Mouse (Mus musculus) neural tube, embryonic 11.5 days (tissue): ENCODE data around the gene Ptpn21. TPM values are rescaled to one million over a fixed set of nuclear protein-coding genes. Genes with fewer than 3 reads are reported as not detected.

ENCODE experiments used
- ATAC-seq: fragments of 200-750 bp; cut with Nextera tagmentation; 2 replicates; pipeline ENCODE4 v1.8.0; 2017; ENCODE audit warnings: moderate number of reproducible peaks, mild to moderate bottlenecking, moderate TSS enrichment, moderate library complexity; ENCODE audit not compliant: insufficient read depth, low FRiP score, low TSS enrichment
- DNase-seq: peaks from one replicate; pipeline ENCODE4 v3.0.0-alpha.2; 2015; ENCODE audit warnings: low spot score
- H3K27ac ChIP-seq: fragments of 300-500 bp; sonication (generic); 2 replicates; pipeline ENCODE4 v1.5.1; 2014; ENCODE audit warnings: low read depth, mild to moderate bottlenecking, low read length
- H3K27me3 ChIP-seq: fragments of 300-500 bp; sonication (generic); 2 replicates; pipeline ENCODE4 v1.6.1; 2014; ENCODE audit warnings: mild to moderate bottlenecking, low read length, mixed read lengths; ENCODE audit not compliant: control insufficient read depth, insufficient read depth
- H3K36me3 ChIP-seq: fragments of 300-500 bp; sonication (generic); 2 replicates; pipeline ENCODE4 v1.6.1; 2014; ENCODE audit warnings: mild to moderate bottlenecking, low read length, moderate library complexity, mixed read lengths; ENCODE audit not compliant: control insufficient read depth, insufficient read depth
- H3K4me1 ChIP-seq: fragments of 300-500 bp; sonication (generic); 2 replicates; pipeline ENCODE4 v1.6.1; 2014; ENCODE audit warnings: low read length, mixed read lengths; ENCODE audit not compliant: control insufficient read depth, insufficient read depth
- H3K4me2 ChIP-seq: fragments of 300-500 bp; sonication (generic); 2 replicates; pipeline ENCODE4 v1.6.1; 2014; ENCODE audit warnings: low read depth, mild to moderate bottlenecking, moderate library complexity
- H3K4me3 ChIP-seq: fragments of 300-500 bp; sonication (generic); 2 replicates; pipeline ENCODE4 v1.5.1; 2014; ENCODE audit warnings: low read depth, low read length
- H3K9ac ChIP-seq: fragments of 300-500 bp; sonication (generic); 2 replicates; pipeline ENCODE4 v1.6.1; 2014; ENCODE audit warnings: mild to moderate bottlenecking, low read length
- H3K9me3 ChIP-seq: fragments of 300-500 bp; sonication (generic); 2 replicates; pipeline ENCODE4 v1.6.1; 2016; ENCODE audit warnings: low read length; ENCODE audit not compliant: control insufficient read depth
- WGBS: fragments of 180-500 bp; shearing (Covaris S2); extraction: QIAGEN DNeasy Blood & Tissue Kit; methylation state at CpG from one replicate; pipeline ENCODE4 v1.1.7; 2014; 5-methylcytosine and 5-hydroxymethylcytosine counted together
- polyA plus RNA-seq: library from polyadenylated mRNA; unstranded; fragments of >200 nt; fragmentation: Nextera tagmentation; extraction: Ambion mirVana; gene quantifications from 2 replicates; pipeline ENCODE4 v1.2.1, GENCODE M21; 2014

Ptpn21 gene
- 6.6 and 6.8 TPM in 2 replicates for polyA plus RNA-seq

DNA sequence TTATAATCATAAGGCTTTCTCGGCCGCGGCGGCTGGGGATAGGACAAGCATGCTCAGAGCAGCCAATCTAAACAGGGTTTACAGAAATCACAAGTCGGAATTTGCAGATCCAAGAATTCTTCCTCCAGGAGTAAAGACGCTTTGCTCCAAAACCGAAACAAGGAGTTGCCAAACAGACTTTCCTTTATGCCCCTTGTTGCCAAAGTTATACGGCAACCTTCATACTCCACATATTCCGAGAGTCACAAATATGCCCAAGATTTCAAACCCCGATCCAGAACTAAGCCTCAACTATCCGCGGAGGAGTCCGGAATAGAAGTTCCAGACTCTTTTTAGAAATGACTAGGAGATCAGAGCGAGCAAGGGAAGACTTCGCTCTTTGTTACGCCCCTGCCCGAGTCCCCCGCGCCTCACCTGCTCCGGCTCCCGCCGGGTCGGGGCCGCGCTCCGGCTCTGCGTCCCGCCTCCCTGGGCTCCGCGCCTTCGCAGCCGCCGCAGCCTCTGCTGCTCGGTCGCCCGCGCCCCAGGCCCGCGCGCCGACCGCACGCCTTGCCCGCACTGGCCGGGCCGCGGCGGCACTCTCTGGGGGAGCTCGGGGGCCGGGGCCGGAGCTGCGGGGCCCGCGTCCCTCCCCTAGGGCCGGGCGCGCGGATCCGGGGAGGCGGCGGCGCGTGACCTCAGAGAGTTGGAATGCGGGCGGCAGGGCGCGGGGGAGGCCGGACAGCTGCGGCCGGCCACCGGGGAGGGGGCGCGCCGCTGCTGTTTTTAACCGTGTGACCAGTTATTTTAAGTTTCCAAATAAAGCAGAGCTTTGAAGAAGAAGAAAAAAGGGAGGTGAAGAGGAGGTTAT is at the start of gene Ptpn21:
Gene Ptpn21 (minus strand): TSS at position 455 of the 850 bp plus-strand sequence.
- under 1% methylated on average over 55 of the region's 75 CpGs for WGBS

GRCm38 (mm10) chr12:98784251-98784650 is 47.0 kb upstream of the Ptpn21 start:
- Histone ChIP-seq H3K36me3 (peaks cover 18% of the 10 kb centered on the region), H3K9ac (no peak overlapping the region), H3K27me3 (no peaks in the 10 kb centered on the region), H3K27ac (no peak overlapping the region), H3K4me1 (no peaks in the 10 kb centered on the region), H3K9me3 (no peaks in the 10 kb centered on the region), H3K4me3 (no peak overlapping the region), H3K4me2 (no peak overlapping the region)
- no peak for DNase-seq
- ATAC-seq = no peak
- 95% methylated on average over 1 of the region's 1 CpGs for WGBS

More for the DNA sequence above, at the start of gene Ptpn21:
- Histone ChIP-seq H3K36me3 (no peaks in the 10 kb centered on the region), H3K27ac (peak within 1 kb of the TSS; percentile 20; the same call in 1 of the 2 replicates), H3K4me3 (peak within 1 kb of the TSS; percentile 85), H3K9me3 (no peaks in the 10 kb centered on the region), H3K4me1 (peaks cover 17% of the 10 kb centered on the region), H3K9ac (peak within 1 kb of the TSS; percentile 91), H3K4me2 (peak within 1 kb of the TSS; percentile 83), H3K27me3 (peaks cover 5% of the 10 kb centered on the region)
- DNase-seq (peak; percentile 55), ATAC-seq (peak; percentile 75)

DNA sequence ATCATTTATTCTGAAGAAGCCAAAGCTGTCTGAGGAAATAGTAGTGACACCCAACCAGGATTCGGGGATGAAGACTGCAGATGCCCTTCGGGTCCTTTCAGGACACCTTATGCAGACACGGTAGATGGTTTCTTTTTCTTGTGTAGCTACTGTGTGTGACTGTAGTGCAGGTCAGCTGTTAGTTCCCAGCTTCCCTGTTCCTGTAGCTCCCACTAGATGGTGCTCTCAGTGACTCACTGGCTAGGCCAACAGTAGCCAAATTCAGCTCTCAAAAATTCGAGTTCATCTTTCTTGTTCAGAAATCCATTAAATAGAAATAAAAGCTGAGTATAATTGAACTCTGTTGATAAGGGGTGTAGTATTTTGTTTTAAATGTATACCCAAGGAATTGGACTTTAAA is 41.9 kb upstream of the Ptpn21 start:
- no peak overlapping the region for H3K9ac ChIP-seq
- H3K27me3 ChIP-seq = no peaks in the 10 kb centered on the region
- 89% methylated on average over 4 of the region's 4 CpGs for WGBS
- ATAC-seq (no peak), DNase-seq (no peak)
- no peaks in the 10 kb centered on the region for H3K4me1 ChIP-seq
- peaks cover 16% of the 10 kb centered on the region for H3K36me3 ChIP-seq
- no peak overlapping the region for H3K27ac ChIP-seq
- H3K4me2 ChIP-seq = no peak overlapping the region
- no peak overlapping the region for H3K4me3 ChIP-seq
- no peaks in the 10 kb centered on the region for H3K9me3 ChIP-seq

DNA sequence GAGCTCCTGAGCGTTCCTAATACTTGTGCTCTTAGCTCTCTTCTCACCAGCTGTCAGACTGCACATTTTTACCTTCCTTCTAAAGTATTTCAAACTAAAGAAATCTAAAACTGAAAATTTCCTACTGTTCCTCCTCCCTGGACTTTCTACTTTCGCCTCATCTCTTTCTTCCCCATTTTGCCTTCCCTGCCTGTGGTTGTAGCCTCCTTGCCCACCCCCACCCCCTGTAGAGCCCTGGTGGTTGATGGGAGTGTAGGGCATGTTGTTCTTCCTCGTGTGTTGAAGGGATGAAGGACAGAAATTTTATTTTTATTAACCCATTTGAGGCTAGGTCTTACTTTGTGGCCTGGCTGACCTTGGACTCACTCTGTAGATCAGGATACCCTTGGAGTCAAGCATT is 40.3 kb upstream of the Ptpn21 start:
- no peak for DNase-seq
- Histone ChIP-seq H3K9ac (no peak overlapping the region), H3K4me2 (no peak overlapping the region), H3K4me3 (no peak overlapping the region), H3K27me3 (no peaks in the 10 kb centered on the region), H3K9me3 (no peaks in the 10 kb centered on the region), H3K4me1 (no peaks in the 10 kb centered on the region), H3K27ac (no peak overlapping the region), H3K36me3 (peaks cover 13% of the 10 kb centered on the region)
- ATAC-seq = no peak
- 88% methylated on average over 3 of the region's 3 CpGs for WGBS

DNA sequence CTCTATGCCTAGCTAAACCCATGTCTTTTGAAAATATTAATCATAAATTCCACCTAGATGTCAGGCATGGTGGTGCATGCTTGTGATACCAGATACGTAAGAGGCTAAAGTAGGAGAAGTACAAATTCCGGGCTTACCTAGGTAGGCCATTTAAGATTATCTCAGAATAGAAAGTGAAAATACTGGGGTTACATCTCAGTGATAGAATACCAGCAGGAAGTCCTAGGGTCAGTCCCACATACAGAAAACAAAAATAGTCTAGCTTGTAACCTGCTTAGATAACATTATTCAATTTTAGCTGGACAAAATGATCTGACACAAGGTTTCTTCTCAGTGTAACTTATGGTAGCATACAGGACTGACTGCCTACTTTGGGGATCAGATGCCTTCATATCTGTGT is 29.0 kb upstream of the Ptpn21 start:
- WGBS = 99% methylated on average over 2 of the region's 2 CpGs
- Histone ChIP-seq H3K4me1 (no peaks in the 10 kb centered on the region), H3K4me2 (no peak overlapping the region), H3K27ac (no peak overlapping the region), H3K9me3 (no peaks in the 10 kb centered on the region), H3K36me3 (peaks cover 2% of the 10 kb centered on the region; the same call in 1 of the 2 replicates), H3K9ac (no peak overlapping the region), H3K4me3 (no peak overlapping the region), H3K27me3 (no peaks in the 10 kb centered on the region)
- DNase-seq (no peak), ATAC-seq (no peak)

DNA sequence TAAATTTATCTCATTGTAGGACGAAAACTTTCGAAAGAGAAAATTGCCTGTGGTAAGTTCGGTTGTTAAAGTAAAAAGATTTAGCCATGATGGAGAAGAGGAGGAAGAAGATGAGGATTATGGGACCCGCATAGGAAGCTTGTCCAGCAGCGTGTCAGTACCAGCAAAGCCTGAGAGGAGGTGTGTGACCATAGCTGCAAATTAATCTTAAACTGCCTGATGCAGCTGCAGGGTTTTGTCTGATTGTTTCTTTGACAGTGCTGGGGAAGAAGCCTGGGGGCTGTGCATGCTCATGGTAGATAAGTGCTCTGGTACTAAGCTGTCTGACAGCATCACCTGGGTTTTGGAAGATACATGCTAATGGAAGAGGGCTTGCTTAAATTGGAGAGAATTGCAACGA is 22.5 kb upstream of the Ptpn21 start:
- no peak overlapping the region for H3K4me2 ChIP-seq
- WGBS = 96% methylated on average over 6 of the region's 6 CpGs
- H3K27ac ChIP-seq = no peak overlapping the region
- H3K9me3 ChIP-seq = no peaks in the 10 kb centered on the region
- peaks cover 12% of the 10 kb centered on the region for H3K36me3 ChIP-seq
- no peak overlapping the region for H3K9ac ChIP-seq
- DNase-seq = no peak
- ATAC-seq = no peak
- H3K4me3 ChIP-seq = no peak overlapping the region
- H3K4me1 ChIP-seq = no peaks in the 10 kb centered on the region
- no peaks in the 10 kb centered on the region for H3K27me3 ChIP-seq

DNA sequence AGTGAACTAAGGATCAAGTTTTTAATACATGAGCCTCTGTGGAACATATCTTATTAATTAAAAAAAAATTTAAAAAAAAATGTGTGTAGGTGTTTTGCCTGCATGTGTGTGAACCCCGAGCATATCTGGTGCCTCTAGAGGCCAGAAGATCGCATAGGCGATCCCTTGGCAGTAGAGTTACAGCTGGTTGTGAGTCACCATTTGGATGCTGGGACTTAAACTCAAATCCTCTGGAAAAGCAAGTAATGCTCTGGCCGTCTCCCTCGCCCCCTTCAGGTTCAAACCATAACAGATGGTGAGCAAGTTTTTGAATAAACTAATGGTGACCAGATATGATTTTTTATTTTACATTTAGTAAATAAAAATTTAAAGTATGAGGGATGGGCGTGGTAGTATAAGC is 20.4 kb upstream of the Ptpn21 start:
- WGBS = 90% methylated on average over 6 of the region's 6 CpGs
- H3K27me3 ChIP-seq = no peaks in the 10 kb centered on the region
- DNase-seq (no peak), ATAC-seq (no peak)
- no peak overlapping the region for H3K4me3 ChIP-seq
- H3K9ac ChIP-seq = no peak overlapping the region
- no peaks in the 10 kb centered on the region for H3K4me1 ChIP-seq
- peaks cover 10% of the 10 kb centered on the region; the same call in 1 of the 2 replicates for H3K36me3 ChIP-seq
- no peak overlapping the region for H3K4me2 ChIP-seq
- H3K27ac ChIP-seq = no peak overlapping the region
- H3K9me3 ChIP-seq = no peaks in the 10 kb centered on the region

GRCm38 (mm10) chr12:98747380-98747753 is 10.2 kb upstream of the Ptpn21 start:
- 1% methylated on average over 9 of the region's 14 CpGs for WGBS
- ATAC-seq (peak; percentile 58), DNase-seq (peak; percentile 34)
- Histone ChIP-seq H3K27me3 (no peaks in the 10 kb centered on the region), H3K36me3 (peaks cover 3% of the 10 kb centered on the region; the same call in 1 of the 2 replicates), H3K4me3 (peak overlapping the region; percentile 87), H3K9ac (peak overlapping the region; percentile 93), H3K4me1 (peaks cover 10% of the 10 kb centered on the region), H3K4me2 (peak overlapping the region; percentile 59), H3K9me3 (no peaks in the 10 kb centered on the region), H3K27ac (peak overlapping the region; percentile 86)
